Mouse (Mus musculus): Measurements from ENCODE around the gene Ctag2. TPM values are rescaled to one million over a fixed set of nuclear protein-coding genes. Genes with fewer than 3 reads are reported as not detected.

Gene Ctag2
- polyA plus RNA-seq (2012; ENCODE audit: insufficient read depth, insufficient read length, low replicate concordance, missing spikeins): not detected in 2 replicates

- 89% methylated on average over 7 of the region's 7 CpGs for WGBS
- Histone ChIP-seq H3K4me1 (ENCODE audit: control insufficient read depth, insufficient read depth, low read length) (no peaks in the 10 kb centered on the region), H3K4me3 (ENCODE audit: insufficient read depth, low read depth, low read length) (no peak within 1 kb of the TSS), H3K27ac (ENCODE audit: insufficient read depth, low read depth, low read length) (no peak within 1 kb of the TSS)
- TF ChIP-seq POLR2A (IDR thresholded peaks at IDR 0.05; ENCODE audit: insufficient read depth, low read depth, low read length): no peak
Measured at GRCm38 (mm10) chrX:65047344-65047743, at the start of gene Ctag2. Ctag2 (plus strand) TSS chrX:65047644.
